Mouse (Mus musculus) lung, postnatal 4 days (tissue): ENCODE measurements around the gene Dab2.

Source experiments
- DNase-seq, 2 experiments: peaks; one replicate each; pipeline ENCODE4 v3.0.0; 2021

Dab2 gene

GRCm38 (mm10) chr15:6299554-6299953 lies at the start of gene Dab2:
Gene Dab2 (plus strand): TSS chr15:6299788.
- DNase-seq, result no peak

GRCm38 (mm10) chr15:6253471-6253870 lies 46.1 kb upstream of the Dab2 start:
- no peak for DNase-seq

DNA sequence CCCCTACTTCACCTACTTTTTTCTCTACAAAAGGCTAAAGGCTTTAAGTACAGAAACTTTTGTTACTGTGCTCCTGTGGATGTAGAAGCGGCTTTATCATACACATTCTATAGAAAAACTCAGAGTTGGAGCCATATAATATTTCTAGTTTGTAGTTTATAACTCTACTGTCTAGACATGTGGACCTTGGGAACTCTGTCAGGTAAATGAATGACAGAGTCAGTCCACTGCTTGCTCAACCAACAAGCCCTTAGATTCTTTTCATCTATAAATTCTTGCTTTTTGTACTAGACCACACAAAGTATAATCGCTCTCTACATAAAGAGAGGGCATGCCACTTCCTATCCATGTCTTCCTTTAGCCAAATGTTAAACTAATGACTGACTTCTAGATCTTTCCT lies 45.2 kb upstream of the Dab2 start:
- DNase-seq, result no peak

DNA sequence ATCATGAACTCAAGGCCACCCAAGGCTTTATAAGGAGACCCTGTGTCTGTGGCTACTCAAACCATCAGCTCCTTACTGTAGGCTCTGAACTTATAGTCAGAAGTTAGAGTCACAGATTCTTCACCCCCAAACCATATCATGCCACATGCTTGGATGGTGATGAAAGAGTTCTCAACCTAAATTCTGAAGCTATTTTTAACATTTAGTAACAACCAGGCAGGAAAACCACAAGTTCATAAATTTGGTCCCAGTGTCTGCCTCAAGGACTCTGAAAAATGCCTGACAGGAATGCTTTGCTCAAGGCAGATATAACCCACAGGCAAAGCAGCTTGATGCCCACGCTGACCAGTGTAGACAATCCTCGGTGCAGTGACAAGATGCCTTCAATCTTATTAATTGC lies 42.5 kb upstream of the Dab2 start:
- DNase-seq, result no peak

DNA sequence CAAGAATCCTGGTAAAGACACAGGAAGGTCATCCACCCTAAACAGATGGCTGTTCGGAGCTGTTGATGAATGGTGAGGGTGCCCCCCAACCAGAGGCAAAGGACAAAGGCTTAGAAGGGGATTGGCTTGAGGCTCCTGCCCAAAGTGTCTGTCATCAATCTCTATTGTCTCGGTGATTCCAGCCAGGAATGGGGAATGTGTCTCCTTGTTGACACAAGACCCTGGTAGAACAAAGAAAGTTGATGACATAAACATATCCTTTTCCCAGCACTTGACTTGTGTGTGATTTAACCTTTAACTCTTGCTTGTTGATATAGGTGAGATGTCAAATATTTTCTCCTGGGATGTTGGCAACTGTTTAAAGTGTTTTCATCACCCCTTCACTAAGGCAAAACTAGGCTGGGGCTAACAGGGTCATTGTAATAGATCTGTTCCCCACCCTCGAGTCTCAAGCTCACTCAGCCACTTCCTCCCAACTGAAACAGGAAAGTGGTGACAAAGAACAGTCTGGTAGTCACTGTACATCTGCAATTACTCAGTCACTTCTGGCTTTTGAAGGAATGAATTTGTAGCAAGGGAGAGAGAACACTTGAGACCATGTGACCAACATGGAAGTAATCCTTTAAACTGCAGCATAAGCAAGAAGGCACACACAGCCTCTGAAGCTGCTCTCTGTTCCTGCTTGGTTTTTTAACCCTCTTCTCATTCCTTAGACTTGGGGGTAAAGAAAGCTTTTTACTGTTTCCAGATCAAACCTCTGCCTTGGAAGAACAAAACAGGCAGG lies 39.4 kb upstream of the Dab2 start:
- peak; percentile 16 to 25 for DNase-seq

DNA sequence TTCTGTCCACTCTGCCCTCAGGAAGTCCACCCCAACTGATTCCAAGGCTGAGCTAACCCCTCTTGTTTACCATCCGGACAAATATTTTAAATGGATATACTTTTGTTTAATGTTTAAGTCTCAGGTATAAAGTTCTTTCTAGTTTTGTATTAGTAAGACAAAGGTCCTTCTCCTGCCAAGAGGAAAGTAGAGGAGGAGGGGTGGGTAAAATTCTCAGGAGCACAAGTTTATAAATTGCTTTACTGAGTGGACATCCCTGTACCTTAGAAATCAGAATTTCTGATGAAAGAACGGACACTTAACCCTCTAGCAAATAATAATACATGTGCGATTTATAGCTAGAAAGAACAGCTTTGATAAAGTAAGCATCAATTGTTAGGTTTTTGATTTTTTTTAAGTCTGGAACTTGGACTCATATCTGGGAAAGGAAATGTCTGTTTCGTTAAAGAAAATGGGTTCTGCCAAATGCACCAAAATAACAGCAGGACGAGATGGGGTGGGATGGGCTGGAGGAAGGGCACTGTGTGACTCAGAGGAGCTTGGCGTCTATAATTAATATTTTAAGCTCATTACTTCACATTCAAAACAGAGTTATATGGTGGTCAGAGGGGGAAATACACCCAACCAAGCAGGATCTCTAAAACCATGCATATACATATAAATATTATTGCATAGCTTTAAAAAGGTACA lies 38.7 kb upstream of the Dab2 start:
- DNase-seq, result peak in 1 of 2 experiments; percentile 2

GRCm38 (mm10) chr15:6267147-6267758 lies 32.3 kb upstream of the Dab2 start:
- DNase-seq, result no peak

GRCm38 (mm10) chr15:6278606-6279468 lies 20.8 kb upstream of the Dab2 start:
- peak in 1 of 2 experiments; percentile 7 for DNase-seq

DNA sequence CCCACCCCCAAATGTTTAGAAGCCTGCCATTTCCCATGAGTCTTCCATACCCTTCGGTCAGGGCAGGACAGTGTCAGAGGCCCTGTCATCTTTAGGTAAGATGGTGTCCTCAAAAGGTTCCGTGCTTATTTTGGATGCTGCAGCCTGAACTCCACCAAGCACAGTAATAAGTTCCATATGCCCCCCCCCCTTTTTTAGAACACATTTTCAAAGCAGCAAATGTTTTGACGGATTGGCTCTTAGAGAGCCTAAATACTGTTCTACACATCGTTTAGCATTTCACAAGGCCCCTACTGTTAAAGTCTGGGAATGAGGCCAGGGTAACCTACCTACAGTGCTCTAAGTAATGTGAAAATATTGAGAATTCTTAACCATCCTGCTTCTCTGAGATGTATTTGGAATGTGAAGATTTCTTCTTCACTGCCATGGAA lies 19.6 kb upstream of the Dab2 start:
- DNase-seq, result no peak

GRCm38 (mm10) chr15:6283249-6283648 lies 16.3 kb upstream of the Dab2 start:
- no peak for DNase-seq

- no peak for DNase-seq
Observed at GRCm38 (mm10) chr15:6296071-6296470, 3.5 kb upstream of the Dab2 start.

- DNase-seq, result no peak
Observed at GRCm38 (mm10) chr15:6298726-6299125, 862 bp upstream of the Dab2 start.

DNA sequence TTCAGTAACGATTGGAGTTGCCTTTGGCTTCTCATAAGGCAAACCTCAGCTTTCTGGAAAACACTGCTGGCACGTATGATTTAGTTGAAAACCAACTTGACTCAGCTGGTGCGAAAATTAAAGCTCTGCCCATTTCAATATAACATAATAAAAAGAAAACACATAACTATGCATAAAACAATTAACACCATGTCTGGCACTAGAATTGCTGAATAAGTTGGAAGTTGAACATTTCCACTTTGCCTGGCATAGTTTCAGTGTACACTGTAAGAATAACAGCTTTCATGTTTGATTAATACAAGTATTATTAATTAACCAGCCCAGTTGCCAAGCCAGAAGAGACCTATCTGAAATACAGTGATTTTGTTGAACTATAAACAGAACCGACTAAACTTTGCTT lies 2.6 kb downstream of the Dab2 start:
- DNase-seq, result no peak

GRCm38 (mm10) chr15:6303822-6304221 lies 4.2 kb downstream of the Dab2 start:
- DNase-seq, result no peak

DNA sequence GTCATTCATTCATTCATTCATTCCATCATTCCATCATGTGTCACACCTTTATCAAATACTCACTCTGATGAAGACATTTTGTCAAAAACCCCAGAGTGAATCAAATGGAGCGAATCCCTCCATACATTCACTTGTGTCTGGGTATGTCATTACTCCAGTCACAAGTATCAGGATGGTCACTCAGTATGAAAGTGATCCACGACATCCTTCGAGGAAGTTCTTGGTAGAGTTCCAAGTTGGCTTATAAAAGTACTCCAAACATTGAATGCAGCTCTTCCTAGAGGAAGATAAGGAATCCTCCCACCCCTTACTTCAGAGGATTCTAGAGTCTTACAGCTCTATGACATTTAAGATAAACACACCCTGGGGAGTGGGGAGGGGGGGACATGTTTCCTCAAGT lies 10.0 kb downstream of the Dab2 start:
- DNase-seq, result no peak

GRCm38 (mm10) chr15:6310417-6310816 lies 10.8 kb downstream of the Dab2 start:
- DNase-seq, result no peak

- no peak for DNase-seq
Observed at GRCm38 (mm10) chr15:6312396-6312795, 12.8 kb downstream of the Dab2 start.

DNA sequence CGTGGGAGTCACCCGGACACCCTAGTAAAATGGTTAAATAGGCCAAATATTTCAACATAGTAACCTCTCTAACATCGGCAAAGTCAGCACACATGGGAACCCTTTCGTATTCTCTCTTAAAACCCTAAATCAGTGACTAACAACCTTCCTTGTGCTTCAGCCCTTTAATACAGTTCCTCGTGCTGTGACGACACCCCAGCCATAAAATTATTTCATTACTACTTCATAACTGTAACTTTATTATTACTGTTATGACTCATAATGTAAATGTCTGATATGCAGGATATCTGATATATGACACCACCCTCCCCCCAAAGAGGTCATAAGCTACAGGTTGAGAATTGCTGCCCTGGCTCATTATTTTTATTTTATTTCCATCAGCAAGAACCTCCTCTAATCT lies 19.8 kb downstream of the Dab2 start:
- DNase-seq, result no peak

DNA sequence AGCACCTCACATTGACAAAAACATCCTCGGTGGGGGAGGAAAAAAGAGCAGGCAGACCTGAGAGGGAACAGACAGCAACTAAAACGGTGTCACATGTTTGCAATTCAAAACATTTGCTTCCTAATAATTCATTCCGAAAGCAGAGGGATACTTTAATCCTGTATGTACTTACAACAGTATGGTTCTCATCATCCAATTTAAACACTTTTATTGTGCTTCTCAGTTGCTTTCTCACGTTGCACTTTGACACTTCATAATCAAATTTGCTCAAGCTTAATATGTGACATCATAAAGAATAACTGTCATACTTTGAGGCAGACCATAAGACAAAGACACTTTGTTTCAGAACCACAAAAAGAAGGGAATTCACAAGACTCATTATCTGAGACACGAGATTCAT lies 20.9 kb downstream of the Dab2 start:
- DNase-seq, result no peak

DNA sequence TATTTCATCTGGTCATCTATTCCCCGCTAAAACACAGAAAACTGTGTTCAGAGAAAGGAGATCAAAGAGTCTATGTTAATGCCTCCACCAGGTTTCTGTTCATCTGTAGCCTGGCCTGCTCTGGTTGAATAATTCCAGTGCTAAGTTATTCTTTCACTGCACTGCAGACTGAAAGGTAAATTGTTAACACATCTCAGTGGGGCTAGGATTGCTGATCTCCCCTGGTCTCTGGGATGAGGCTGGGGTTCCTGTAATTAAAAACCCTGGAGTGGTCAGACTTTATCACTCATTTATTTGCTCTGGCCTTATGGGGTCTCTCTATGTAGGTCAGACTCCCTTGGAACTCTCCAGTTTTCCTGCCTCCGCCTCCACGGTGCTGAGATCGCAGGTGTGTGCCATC lies 21.7 kb downstream of the Dab2 start:
- no peak for DNase-seq

GRCm38 (mm10) chr15:6322311-6322710 lies 22.7 kb downstream of the Dab2 start:
- DNase-seq, result no peak

DNA sequence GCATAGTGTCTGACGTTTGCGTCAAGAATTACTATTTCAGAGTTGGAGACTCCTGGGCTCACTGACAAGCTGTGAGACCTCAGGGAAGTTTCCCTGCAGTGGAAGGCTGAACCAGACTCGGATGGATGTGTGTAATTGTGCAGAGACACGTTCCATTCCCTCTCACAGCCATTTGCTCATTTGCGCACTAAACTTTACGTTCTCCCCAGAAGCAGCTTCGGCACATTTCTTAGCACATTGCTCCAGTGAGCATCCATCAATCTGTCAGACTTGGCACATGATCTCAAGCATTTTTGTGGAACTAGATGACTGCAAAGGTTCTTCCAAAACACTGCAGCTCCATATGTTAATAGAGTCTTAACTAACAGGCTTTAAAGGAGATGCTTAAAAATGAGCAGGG lies 24.0 kb downstream of the Dab2 start:
- DNase-seq, result peak; percentile 7 to 23

DNA sequence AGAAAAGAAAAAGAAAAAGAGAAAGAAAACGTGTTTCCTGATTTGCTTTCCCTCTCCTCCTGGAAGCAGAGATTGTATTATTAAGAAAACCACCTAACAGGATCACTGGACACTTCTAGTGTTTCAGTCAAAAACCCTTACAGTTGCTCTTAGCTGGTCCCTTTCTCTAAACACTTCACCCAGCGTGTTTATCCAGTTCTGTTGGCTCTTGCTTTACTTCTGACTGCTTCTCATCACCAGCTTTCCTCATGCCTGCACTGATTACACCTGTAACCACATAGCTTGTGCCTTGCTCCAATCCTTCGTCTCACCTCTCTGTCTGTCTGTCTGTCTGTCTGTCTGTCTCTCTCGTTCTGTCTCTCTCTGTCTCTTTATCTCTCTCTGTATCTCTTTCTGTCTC lies 25.9 kb downstream of the Dab2 start:
- no peak for DNase-seq
